Mouse (Mus musculus) liver, embryonic 15.5 days (tissue): ENCODE results near the gene Ppp1r13l. TPM values are rescaled to one million over a fixed set of nuclear protein-coding genes. Genes with fewer than 3 reads are reported as not detected.
A peak's percentile ranks its signal among the peaks of the same experiment; 100 is the strongest.

Source experiments
- ATAC-seq: fragments of 200-750 bp; cut with Nextera tagmentation; 2 replicates; pipeline ENCODE4 v1.8.0; 2017; ENCODE audit warnings: moderate number of reproducible peaks, mild to moderate bottlenecking, moderate library complexity; ENCODE audit not compliant: insufficient read depth
- H3K27ac ChIP-seq: fragments of 300-500 bp; sonication (generic); replicated peaks from 2 replicates; pipeline ENCODE4 v1.5.1; 2015; ENCODE audit warnings: mild to moderate bottlenecking, inconsistent platforms
- H3K27me3 ChIP-seq: fragments of 300-500 bp; sonication (generic); 2 replicates; pipeline ENCODE4 v1.6.1; 2015; ENCODE audit warnings: mild to moderate bottlenecking, inconsistent platforms
- H3K36me3 ChIP-seq: fragments of 300-500 bp; sonication (generic); replicated peaks from 2 replicates; pipeline ENCODE4 v1.6.1; 2015; ENCODE audit warnings: moderate library complexity, mild to moderate bottlenecking, inconsistent platforms
- H3K4me1 ChIP-seq: fragments of 300-500 bp; sonication (generic); replicated peaks from 2 replicates; pipeline ENCODE4 v1.6.1; 2015; ENCODE audit warnings: inconsistent platforms
- H3K4me2 ChIP-seq: fragments of 300-500 bp; sonication (generic); 2 replicates; pipeline ENCODE4 v1.6.1; 2015; ENCODE audit warnings: moderate library complexity, mild to moderate bottlenecking, inconsistent platforms
- H3K4me3 ChIP-seq: fragments of 300-500 bp; sonication (generic); replicated peaks from 2 replicates; pipeline ENCODE4 v1.5.1; 2015; ENCODE audit warnings: mild to moderate bottlenecking, inconsistent platforms
- H3K9ac ChIP-seq: fragments of 300-500 bp; sonication (generic); 2 replicates; pipeline ENCODE4 v1.6.1; 2015; ENCODE audit warnings: moderate library complexity, mild to moderate bottlenecking, inconsistent platforms
- H3K9me3 ChIP-seq: fragments of 300-500 bp; sonication (generic); replicated peaks from 2 replicates; pipeline ENCODE4 v1.6.1; 2016; ENCODE audit warnings: inconsistent platforms
- WGBS: fragments of 180-500 bp; shearing (Covaris S2); methylation state at CpG from one replicate; pipeline ENCODE4 v1.1.7; 2015; ENCODE audit warnings: mixed read lengths; ENCODE audit not compliant: insufficient replicate concordance; 5-methylcytosine and 5-hydroxymethylcytosine counted together
- polyA plus RNA-seq: library from polyadenylated mRNA; unstranded; fragments of >200 nt; fragmentation: Nextera tagmentation; extraction: Ambion mirVana; gene quantifications from 2 replicates; pipeline ENCODE4 v1.2.1, GENCODE M21; 2015

Ppp1r13l gene
- polyA plus RNA-seq, 1 experiment from 2014 or later: 0.94 TPM

- ATAC-seq: no peak
- Histone ChIP-seq H3K27me3 (peaks cover 83% of the 10 kb centered on the region), H3K27ac (no peak overlapping the region), H3K4me2 (no peak overlapping the region), H3K36me3 (no peaks in the 10 kb centered on the region), H3K4me3 (no peak overlapping the region), H3K9ac (no peak overlapping the region), H3K9me3 (no peaks in the 10 kb centered on the region), H3K4me1 (peaks cover 41% of the 10 kb centered on the region)
- 41% methylated on average over 9 of the region's 9 CpGs for WGBS
Measured at GRCm38 (mm10) chr7:19322489-19322888, 37.1 kb upstream of the Ppp1r13l start.

GRCm38 (mm10) chr7:19324221-19324620 is 35.3 kb upstream of the Ppp1r13l start:
- 73% methylated on average over 11 of the region's 11 CpGs for WGBS

GRCm38 (mm10) chr7:19325262-19326199 is 34.0 kb upstream of the Ppp1r13l start:
- Histone ChIP-seq H3K27ac (no peak overlapping the region), H3K4me3 (peak overlapping the region; percentile 54; the same call in 1 of the 2 replicates), H3K27me3 (peaks cover 74% of the 10 kb centered on the region), H3K36me3 (no peaks in the 10 kb centered on the region), H3K9ac (0 out of 2 replicates have a peak overlapping the region, but pooled peaks have one; percentile 25), H3K9me3 (no peaks in the 10 kb centered on the region), H3K4me2 (peak overlapping the region; percentile 85), H3K4me1 (peaks cover 33% of the 10 kb centered on the region)
- WGBS: 48% methylated on average over 21 of the region's 21 CpGs
- no peak for ATAC-seq

More at GRCm38 (mm10) chr7:19324221-19324620, 35.3 kb upstream of the Ppp1r13l start:
- H3K9ac ChIP-seq: no peak overlapping the region
- H3K4me3 ChIP-seq: no peak overlapping the region
- no peak overlapping the region for H3K27ac ChIP-seq
- no peaks in the 10 kb centered on the region for H3K9me3 ChIP-seq
- no peaks in the 10 kb centered on the region for H3K36me3 ChIP-seq
- H3K4me2 ChIP-seq: no peak overlapping the region
- ATAC-seq: no peak
- peaks cover 77% of the 10 kb centered on the region for H3K27me3 ChIP-seq
- H3K4me1 ChIP-seq: peaks cover 46% of the 10 kb centered on the region

- H3K9ac ChIP-seq: peak overlapping the region; percentile 25; the same call in 1 of the 2 replicates
- peak overlapping the region; percentile 85 for H3K4me2 ChIP-seq
- H3K27ac ChIP-seq: 0 out of 2 replicates have a peak overlapping the region, but pooled peaks have one; percentile 45
- H3K4me3 ChIP-seq: peak overlapping the region; percentile 54
- H3K4me1 ChIP-seq: peaks cover 31% of the 10 kb centered on the region
- 0 out of 2 replicates have a peak, but pooled peaks have one; percentile 29 for ATAC-seq
- H3K9me3 ChIP-seq: no peaks in the 10 kb centered on the region
- peaks cover 70% of the 10 kb centered on the region for H3K27me3 ChIP-seq
- 2% methylated on average over 20 of the region's 20 CpGs for WGBS
- no peaks in the 10 kb centered on the region for H3K36me3 ChIP-seq
Measured at GRCm38 (mm10) chr7:19326359-19326758, 33.2 kb upstream of the Ppp1r13l start.

GRCm38 (mm10) chr7:19327128-19327527 is 32.4 kb upstream of the Ppp1r13l start:
- Histone ChIP-seq H3K4me2 (peak overlapping the region; percentile 85), H3K4me3 (peak overlapping the region; percentile 54), H3K27ac (peak overlapping the region; percentile 45; the same call in 1 of the 2 replicates), H3K27me3 (peaks cover 72% of the 10 kb centered on the region), H3K9me3 (no peaks in the 10 kb centered on the region), H3K4me1 (peaks cover 33% of the 10 kb centered on the region), H3K9ac (peak overlapping the region; percentile 52), H3K36me3 (no peaks in the 10 kb centered on the region)
- peak; percentile 68 for ATAC-seq
- WGBS: under 1% methylated on average over 22 of the region's 22 CpGs

GRCm38 (mm10) chr7:19327782-19328181 is 31.8 kb upstream of the Ppp1r13l start:
- WGBS: 63% methylated on average over 5 of the region's 5 CpGs
- Histone ChIP-seq H3K9me3 (no peaks in the 10 kb centered on the region), H3K9ac (no peak overlapping the region), H3K4me3 (no peak overlapping the region), H3K4me2 (peak overlapping the region; percentile 85; the same call in 1 of the 2 replicates), H3K27ac (no peak overlapping the region), H3K4me1 (peaks cover 39% of the 10 kb centered on the region), H3K36me3 (no peaks in the 10 kb centered on the region), H3K27me3 (peaks cover 72% of the 10 kb centered on the region)
- no peak for ATAC-seq

- peaks cover 69% of the 10 kb centered on the region for H3K27me3 ChIP-seq
- no peak overlapping the region for H3K4me3 ChIP-seq
- peaks cover 44% of the 10 kb centered on the region for H3K4me1 ChIP-seq
- no peak for ATAC-seq
- H3K9me3 ChIP-seq: no peaks in the 10 kb centered on the region
- no peak overlapping the region for H3K9ac ChIP-seq
- no peaks in the 10 kb centered on the region for H3K36me3 ChIP-seq
- H3K4me2 ChIP-seq: no peak overlapping the region
- H3K27ac ChIP-seq: no peak overlapping the region
Measured at GRCm38 (mm10) chr7:19328425-19328824, 31.1 kb upstream of the Ppp1r13l start.

- H3K36me3 ChIP-seq: no peaks in the 10 kb centered on the region
- no peak overlapping the region for H3K4me2 ChIP-seq
- no peak overlapping the region for H3K4me3 ChIP-seq
- no peak overlapping the region for H3K27ac ChIP-seq
- WGBS: 54% methylated on average over 2 of the region's 2 CpGs
- peaks cover 61% of the 10 kb centered on the region for H3K27me3 ChIP-seq
- no peaks in the 10 kb centered on the region for H3K9me3 ChIP-seq
- no peak overlapping the region for H3K9ac ChIP-seq
- ATAC-seq: no peak
- peaks cover 35% of the 10 kb centered on the region for H3K4me1 ChIP-seq
Measured at GRCm38 (mm10) chr7:19331910-19332309, 27.6 kb upstream of the Ppp1r13l start.

- H3K4me2 ChIP-seq: peak overlapping the region; percentile 92
- H3K4me3 ChIP-seq: peak overlapping the region; percentile 64
- H3K9me3 ChIP-seq: no peaks in the 10 kb centered on the region
- H3K27ac ChIP-seq: peak overlapping the region; percentile 69; the same call in 1 of the 2 replicates
- WGBS: under 1% methylated on average over 52 of the region's 52 CpGs
- H3K9ac ChIP-seq: peak overlapping the region; percentile 56
- H3K36me3 ChIP-seq: no peaks in the 10 kb centered on the region
- H3K4me1 ChIP-seq: peaks cover 26% of the 10 kb centered on the region
- peaks cover 61% of the 10 kb centered on the region for H3K27me3 ChIP-seq
- peak; percentile 59 for ATAC-seq
Measured at GRCm38 (mm10) chr7:19332709-19333352, 26.7 kb upstream of the Ppp1r13l start.

- H3K4me2 ChIP-seq: no peak overlapping the region
- H3K9me3 ChIP-seq: no peaks in the 10 kb centered on the region
- no peak overlapping the region for H3K4me3 ChIP-seq
- no peaks in the 10 kb centered on the region for H3K36me3 ChIP-seq
- 27% methylated on average over 3 of the region's 3 CpGs for WGBS
- H3K27ac ChIP-seq: no peak overlapping the region
- H3K4me1 ChIP-seq: peaks cover 32% of the 10 kb centered on the region
- no peak for ATAC-seq
- peaks cover 65% of the 10 kb centered on the region for H3K27me3 ChIP-seq
- no peak overlapping the region for H3K9ac ChIP-seq
Measured at GRCm38 (mm10) chr7:19335583-19335982, 24.0 kb upstream of the Ppp1r13l start.

GRCm38 (mm10) chr7:19337122-19337521 is 22.4 kb upstream of the Ppp1r13l start:
- 42% methylated on average over 10 of the region's 10 CpGs for WGBS
- no peak for ATAC-seq
- H3K9me3 ChIP-seq: no peaks in the 10 kb centered on the region
- no peak overlapping the region for H3K27ac ChIP-seq
- peaks cover 69% of the 10 kb centered on the region for H3K27me3 ChIP-seq
- no peak overlapping the region for H3K9ac ChIP-seq
- H3K4me3 ChIP-seq: no peak overlapping the region
- no peaks in the 10 kb centered on the region for H3K36me3 ChIP-seq
- no peak overlapping the region for H3K4me2 ChIP-seq
- H3K4me1 ChIP-seq: peaks cover 33% of the 10 kb centered on the region
